Mouse (Mus musculus): Measurements from ENCODE around the gene Gm3336. TPM values are rescaled to one million over a fixed set of nuclear protein-coding genes. Genes with fewer than 3 reads are reported as not detected.
A peak's percentile ranks its signal among the peaks of the same experiment; 100 is the strongest.

Gene Gm3336
- polyA plus RNA-seq, 1 experiment = not detected

DNA sequence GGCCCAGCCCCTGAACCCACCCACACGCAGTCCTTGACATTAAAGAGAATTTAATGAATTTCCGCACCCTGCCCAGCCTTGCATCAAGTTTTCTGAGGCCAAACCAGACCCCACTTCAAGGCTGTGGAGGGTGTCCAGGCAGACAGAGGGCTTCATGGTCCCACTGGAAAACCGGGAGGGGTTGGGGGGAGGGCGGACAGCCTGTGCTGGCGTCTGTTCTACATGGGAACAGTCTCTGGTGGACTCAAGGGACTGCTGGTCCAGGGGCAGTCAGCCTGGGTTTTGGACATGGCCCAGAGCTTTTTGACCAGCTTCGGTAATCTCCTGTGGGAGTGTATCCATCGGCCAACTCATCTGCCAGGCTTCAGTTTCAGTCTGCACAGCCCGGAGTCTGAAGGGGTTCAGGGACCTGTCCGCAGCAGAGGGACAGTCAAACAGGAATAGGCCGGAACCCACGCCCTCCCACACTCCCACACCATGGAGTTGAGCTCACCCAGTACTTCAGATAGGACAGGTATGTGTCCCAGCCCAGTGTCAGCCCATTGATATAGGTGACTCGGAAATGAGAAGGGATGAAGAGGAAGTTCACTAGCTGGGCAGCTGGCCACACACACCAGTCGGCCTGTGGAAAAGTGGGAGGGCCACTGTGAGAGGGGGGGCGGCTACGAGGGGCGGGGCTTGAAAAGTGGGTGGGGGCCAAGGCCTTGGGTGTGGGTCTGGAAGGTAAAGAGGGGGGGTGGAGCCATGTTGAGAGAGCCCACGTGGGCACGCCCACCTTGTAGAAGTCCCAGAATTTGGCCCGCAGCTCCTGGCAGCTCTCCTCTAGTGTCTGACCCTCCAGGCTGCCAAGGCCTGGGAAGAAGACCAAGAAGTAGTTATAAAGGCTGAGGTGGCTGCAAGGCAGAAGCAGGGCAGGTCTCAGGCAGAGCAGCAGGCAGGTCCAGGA lies 40.5 kb downstream of the Gm3336 start:
- Histone ChIP-seq H3K27ac (ENCODE audit: insufficient read depth, low read length) (no peak overlapping the region), H3K4me3 (ENCODE audit: insufficient read depth, low read length) (no peak overlapping the region), H3K4me1 (ENCODE audit: control insufficient read depth, insufficient read depth, low read length) (peaks cover 3% of the 10 kb centered on the region; the same call in 1 of the 2 replicates)
- TF ChIP-seq CTCF (IDR thresholded peaks at IDR 0.05; ENCODE audit: borderline replicate concordance, insufficient read depth, low read length) (no peak), POLR2A (IDR thresholded peaks at IDR 0.05; ENCODE audit: low read depth, low read length) (peak; percentile 32; the same call in 1 of the 2 replicates)

- TF ChIP-seq CTCF (IDR thresholded peaks at IDR 0.05; ENCODE audit: borderline replicate concordance, insufficient read depth, low read length) (no peak), POLR2A (IDR thresholded peaks at IDR 0.05; ENCODE audit: low read depth, low read length) (no peak)
- Histone ChIP-seq H3K4me1 (ENCODE audit: control insufficient read depth, insufficient read depth, low read length) (peaks cover 3% of the 10 kb centered on the region; the same call in 1 of the 2 replicates), H3K4me3 (ENCODE audit: insufficient read depth, low read length) (peak overlapping the region; percentile 79), H3K27ac (ENCODE audit: insufficient read depth, low read length) (no peak overlapping the region)
These were observed 42.0 kb downstream of the Gm3336 start for GRCm38 (mm10) chr8:70760350-70760749.

DNA sequence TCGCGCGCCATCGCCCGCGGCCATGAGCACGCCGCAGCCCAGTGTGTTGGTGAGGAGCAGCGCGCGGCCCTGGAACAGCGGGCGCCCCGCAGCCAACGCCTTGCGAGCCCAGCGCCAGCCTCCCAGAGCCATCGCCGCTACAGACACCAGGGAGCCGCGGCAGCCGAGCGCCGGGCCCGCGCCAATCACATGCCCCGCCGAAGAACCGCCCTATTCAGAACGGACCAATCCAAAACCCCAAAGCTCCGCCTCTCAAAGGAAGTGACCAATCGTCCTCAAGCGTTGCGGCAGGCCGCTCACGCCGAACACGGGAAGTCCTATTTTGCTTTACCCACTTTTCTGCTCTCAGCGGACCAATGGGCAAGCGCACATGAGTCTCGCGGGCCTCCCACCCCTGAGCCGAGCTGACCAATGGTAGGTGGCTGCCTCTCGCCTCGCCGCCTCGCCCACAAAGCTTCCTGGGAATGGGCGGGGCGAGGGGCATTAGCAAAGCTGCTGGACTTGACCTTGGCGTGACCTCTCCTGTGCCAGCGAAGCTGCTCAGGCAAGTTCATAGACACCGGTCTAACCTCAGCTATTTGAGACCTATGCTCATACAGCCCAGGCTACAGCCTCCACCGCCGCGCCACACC lies 42.5 kb downstream of the Gm3336 start, which contains the start of gene Mpv17l2:
Gene Mpv17l2 (minus strand): TSS at position 172 of the 632 bp plus-strand sequence.
- H3K27ac ChIP-seq (ENCODE audit: insufficient read depth, low read length) = peak within 1 kb of the TSS; percentile 48; the same call in 1 of the 2 replicates
- peak within 1 kb of the TSS; percentile 79 for H3K4me3 ChIP-seq (ENCODE audit: insufficient read depth, low read length)
- TF ChIP-seq CTCF (IDR thresholded peaks at IDR 0.05; ENCODE audit: borderline replicate concordance, insufficient read depth, low read length) (no peak), POLR2A (IDR thresholded peaks at IDR 0.05; ENCODE audit: low read depth, low read length) (peak; percentile 81)
- H3K4me1 ChIP-seq (ENCODE audit: control insufficient read depth, insufficient read depth, low read length) = peaks cover 3% of the 10 kb centered on the region; the same call in 1 of the 2 replicates

DNA sequence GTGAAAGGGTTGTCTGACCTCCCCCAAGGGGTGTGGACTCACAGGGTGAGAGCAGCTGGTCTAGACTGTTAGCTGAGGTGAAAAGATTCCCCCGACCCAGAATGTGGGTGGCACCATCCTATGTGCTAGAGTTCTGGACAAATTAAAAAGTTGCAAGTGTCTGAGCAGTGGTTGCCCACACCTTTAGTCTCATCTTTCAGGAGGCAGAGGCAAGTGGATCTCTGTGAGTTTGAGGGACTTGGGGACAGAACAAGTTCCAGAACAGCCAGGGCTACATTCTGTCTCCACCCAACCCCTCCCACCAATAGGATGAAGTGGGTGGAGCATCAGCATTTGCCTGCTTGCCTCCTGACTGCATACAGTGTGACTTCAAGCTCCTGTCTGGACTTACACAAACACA lies 43.8 kb downstream of the Gm3336 start:
- Histone ChIP-seq H3K27ac (ENCODE audit: insufficient read depth, low read length) (no peak overlapping the region), H3K4me1 (ENCODE audit: control insufficient read depth, insufficient read depth, low read length) (peaks cover 5% of the 10 kb centered on the region), H3K4me3 (ENCODE audit: insufficient read depth, low read length) (no peak overlapping the region)
- TF ChIP-seq POLR2A (IDR thresholded peaks at IDR 0.05; ENCODE audit: low read depth, low read length) (no peak), CTCF (IDR thresholded peaks at IDR 0.05; ENCODE audit: borderline replicate concordance, insufficient read depth, low read length) (no peak)

DNA sequence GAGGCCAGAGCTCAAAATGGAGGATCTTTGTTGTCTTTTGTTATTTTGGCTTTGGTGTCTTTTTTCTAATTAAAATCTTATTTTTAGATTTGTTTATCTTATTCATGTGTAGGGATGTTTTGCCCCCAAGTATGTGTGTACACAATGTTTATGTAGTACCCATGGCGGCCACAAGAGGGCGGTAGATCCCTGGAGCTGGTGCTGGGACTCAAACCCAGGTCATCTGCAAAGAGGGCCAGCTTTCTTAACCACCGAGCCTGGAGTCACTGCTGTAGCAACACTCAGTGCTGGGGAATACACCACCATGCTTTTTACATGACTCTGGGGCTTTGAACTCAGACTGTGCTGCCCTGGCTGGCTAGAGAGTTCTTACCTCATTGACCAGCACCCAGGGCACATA lies 45.0 kb downstream of the Gm3336 start:
- peaks cover 5% of the 10 kb centered on the region for H3K4me1 ChIP-seq (ENCODE audit: control insufficient read depth, insufficient read depth, low read length)
- TF ChIP-seq CTCF (IDR thresholded peaks at IDR 0.05; ENCODE audit: borderline replicate concordance, insufficient read depth, low read length) (peak; percentile 75), POLR2A (IDR thresholded peaks at IDR 0.05; ENCODE audit: low read depth, low read length) (no peak)
- no peak overlapping the region for H3K27ac ChIP-seq (ENCODE audit: insufficient read depth, low read length)

DNA sequence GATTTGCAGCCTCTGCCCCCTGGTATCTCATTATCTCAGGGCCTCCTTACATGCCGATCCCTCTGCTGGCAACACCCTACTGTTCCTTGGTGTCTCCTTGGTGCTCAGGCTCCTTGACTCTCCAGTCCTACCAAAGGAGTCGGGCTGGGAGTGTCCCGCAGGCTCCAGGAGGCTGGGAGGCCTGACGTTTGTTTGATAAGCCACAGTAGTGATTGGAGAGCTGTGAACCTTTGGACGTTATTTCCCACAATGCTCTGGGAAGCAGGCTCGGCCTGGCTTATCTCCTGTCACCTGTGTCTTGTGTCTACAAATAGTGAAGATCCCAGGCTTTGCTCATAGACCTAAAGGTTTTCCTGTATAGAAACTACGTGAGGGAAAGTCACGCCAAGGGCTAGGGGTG lies 45.7 kb downstream of the Gm3336 start:
- Histone ChIP-seq H3K27ac (ENCODE audit: insufficient read depth, low read length) (no peak overlapping the region), H3K4me1 (ENCODE audit: control insufficient read depth, insufficient read depth, low read length) (peaks cover 5% of the 10 kb centered on the region), H3K4me3 (ENCODE audit: insufficient read depth, low read length) (no peak overlapping the region)
- TF ChIP-seq CTCF (IDR thresholded peaks at IDR 0.05; ENCODE audit: borderline replicate concordance, insufficient read depth, low read length) (no peak), POLR2A (IDR thresholded peaks at IDR 0.05; ENCODE audit: low read depth, low read length) (no peak)

More for the DNA sequence above, 45.0 kb downstream of the Gm3336 start:
- H3K4me3 ChIP-seq (ENCODE audit: insufficient read depth, low read length) = no peak overlapping the region

DNA sequence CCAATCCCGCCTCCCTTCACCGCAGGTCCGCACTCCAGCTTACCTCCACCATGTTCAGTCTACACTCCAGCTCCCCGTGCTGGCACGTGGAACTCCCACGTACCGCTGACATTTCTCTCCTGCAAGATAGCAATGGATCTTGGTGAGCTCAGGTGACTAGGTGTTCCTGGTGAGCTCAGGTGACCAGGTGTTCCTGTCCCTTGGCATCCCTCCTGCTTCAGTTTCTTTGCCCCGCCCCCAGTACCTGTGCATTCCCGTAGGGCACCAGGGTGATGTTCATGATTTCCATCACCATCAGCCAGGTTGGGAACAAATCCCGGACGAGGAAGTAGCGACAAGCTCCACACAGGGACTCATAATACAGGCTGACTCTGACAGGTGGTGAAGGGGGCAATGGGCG lies 46.3 kb downstream of the Gm3336 start:
- H3K4me3 ChIP-seq (ENCODE audit: insufficient read depth, low read length) = no peak overlapping the region
- H3K27ac ChIP-seq (ENCODE audit: insufficient read depth, low read length) = no peak overlapping the region
- TF ChIP-seq CTCF (IDR thresholded peaks at IDR 0.05; ENCODE audit: borderline replicate concordance, insufficient read depth, low read length) (no peak), POLR2A (IDR thresholded peaks at IDR 0.05; ENCODE audit: low read depth, low read length) (no peak)
- peaks cover 5% of the 10 kb centered on the region for H3K4me1 ChIP-seq (ENCODE audit: control insufficient read depth, insufficient read depth, low read length)

GRCm38 (mm10) chr8:70765329-70765728 lies 47.0 kb downstream of the Gm3336 start:
- peak overlapping the region; percentile 53 for H3K4me3 ChIP-seq (ENCODE audit: insufficient read depth, low read length)
- TF ChIP-seq POLR2A (IDR thresholded peaks at IDR 0.05; ENCODE audit: low read depth, low read length) (no peak), CTCF (IDR thresholded peaks at IDR 0.05; ENCODE audit: borderline replicate concordance, insufficient read depth, low read length) (no peak)
- peaks cover 2% of the 10 kb centered on the region; the same call in 1 of the 2 replicates for H3K4me1 ChIP-seq (ENCODE audit: control insufficient read depth, insufficient read depth, low read length)
- H3K27ac ChIP-seq (ENCODE audit: insufficient read depth, low read length) = peak overlapping the region; percentile 29; the same call in 1 of the 2 replicates

DNA sequence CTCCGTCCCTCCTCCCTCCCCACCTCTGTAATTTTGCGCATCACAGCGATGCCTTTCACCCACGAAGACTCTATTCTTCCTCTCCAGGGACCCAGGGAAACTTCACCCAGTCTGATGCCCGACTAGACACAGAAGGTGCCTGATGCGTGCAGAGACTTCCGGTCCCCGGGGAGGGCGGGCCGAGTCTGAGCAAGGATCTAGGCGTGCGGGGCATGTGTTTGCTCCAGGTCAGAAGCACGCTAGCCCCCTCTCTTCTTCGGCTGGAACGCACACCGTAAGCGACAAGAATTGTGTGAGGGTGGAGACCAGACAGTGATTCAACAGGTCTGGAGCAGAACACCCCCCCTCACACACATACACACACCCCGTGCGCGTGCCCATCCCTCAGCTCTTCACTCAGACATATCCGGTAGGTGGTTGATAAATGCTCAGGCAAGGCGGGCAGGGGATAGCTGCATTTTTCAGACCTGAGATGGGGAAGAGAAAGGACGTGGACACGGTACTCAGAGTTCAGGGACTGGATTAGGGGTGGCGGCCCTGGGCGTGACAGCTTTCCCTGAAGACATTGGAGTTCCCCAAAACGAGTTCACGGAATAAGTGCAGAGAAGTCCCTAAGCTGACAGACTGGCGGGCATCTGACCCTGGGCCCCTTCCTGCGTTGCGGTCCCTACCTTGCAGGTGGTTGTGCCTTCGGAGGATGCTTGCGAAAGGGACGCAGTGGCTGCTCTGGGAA lies 47.7 kb downstream of the Gm3336 start:
- peak; percentile 58 for TF ChIP-seq POLR2A (IDR thresholded peaks at IDR 0.05; ENCODE audit: low read depth, low read length)
- TF ChIP-seq CTCF (IDR thresholded peaks at IDR 0.05; ENCODE audit: borderline replicate concordance, insufficient read depth, low read length) = no peak
- H3K27ac ChIP-seq (ENCODE audit: insufficient read depth, low read length) = peak overlapping the region; percentile 29

More for the DNA sequence above, 47.7 kb downstream of the Gm3336 start:
- peak overlapping the region; percentile 53 for H3K4me3 ChIP-seq (ENCODE audit: insufficient read depth, low read length)
- H3K4me1 ChIP-seq (ENCODE audit: control insufficient read depth, insufficient read depth, low read length) = peaks cover 2% of the 10 kb centered on the region; the same call in 1 of the 2 replicates
